Mouse (Mus musculus) myocyte (in vitro differentiated cells): ENCODE data around the gene Rpl15.

ENCODE experiments used
- CEBPB ChIP-seq: IDR thresholded peaks from 2 replicates; pipeline ENCODE4 v1.6.1; 2011; ENCODE audit warnings: mild to moderate bottlenecking, moderate library complexity; ENCODE audit not compliant: poor library complexity, insufficient read depth, severe bottlenecking
- E2F4 ChIP-seq: IDR thresholded peaks from one replicate; pipeline ENCODE4 v1.6.1; 2011; ENCODE audit warnings: mild to moderate bottlenecking, control low read depth, moderate library complexity; ENCODE audit not compliant: insufficient read depth
- MAX ChIP-seq: IDR thresholded peaks from one replicate; pipeline ENCODE4 v1.6.1; 2011; ENCODE audit warnings: low read depth, mild to moderate bottlenecking, control low read depth
- MYOD1 ChIP-seq, 3 experiments: IDR thresholded peaks; one replicate each; pipeline ENCODE4 v1.6.1; 2011; ENCODE audit warnings: control low read depth in 2 of 3, low read depth in 2 of 3, mild to moderate bottlenecking in 2 of 3, moderate library complexity in 1 of 3; ENCODE audit not compliant: insufficient read length in 2 of 3, control insufficient read depth in 1 of 3
- MYOG ChIP-seq, 3 experiments: IDR thresholded peaks; one replicate each; pipeline ENCODE4 v1.6.1; 2011; ENCODE audit warnings: control low read depth in 2 of 3, low read depth in 2 of 3, mild to moderate bottlenecking in 2 of 3; ENCODE audit not compliant: insufficient read length in 2 of 3, control insufficient read depth in 1 of 3, insufficient read depth in 1 of 3
- POLR2A ChIP-seq: IDR thresholded peaks from one replicate; pipeline ENCODE4 v1.6.1; 2011; ENCODE audit warnings: low read depth, mild to moderate bottlenecking, control low read depth, moderate library complexity; ENCODE audit not compliant: insufficient read length
- POLR2AphosphoS2 ChIP-seq: IDR thresholded peaks from one replicate; pipeline ENCODE4 v1.6.1; 2011; ENCODE audit warnings: low read depth, control low read depth; ENCODE audit not compliant: insufficient read length
- SRF ChIP-seq: IDR thresholded peaks from one replicate; pipeline ENCODE4 v1.6.1; 2011; ENCODE audit warnings: low read depth; ENCODE audit not compliant: control insufficient read depth, insufficient read length
- TCF12 ChIP-seq: IDR thresholded peaks from one replicate; pipeline ENCODE4 v1.6.1; 2011; ENCODE audit warnings: mild to moderate bottlenecking, control low read depth; ENCODE audit not compliant: poor library complexity, insufficient read depth, severe bottlenecking
- TCF3 ChIP-seq: IDR thresholded peaks from one replicate; pipeline ENCODE4 v1.6.1; 2011; ENCODE audit warnings: low read depth, control low read depth; ENCODE audit not compliant: insufficient read length
- USF1 ChIP-seq: IDR thresholded peaks from one replicate; pipeline ENCODE4 v1.6.1; 2011; ENCODE audit warnings: low read depth, mild to moderate bottlenecking, control low read depth, moderate library complexity

GRCm38 (mm10) chr14:18238750-18239731 lies 32.1 kb downstream of the Rpl15 start, which contains the start of gene Nr1d2:
- TF ChIP-seq MAX (no peak), POLR2A (peak; percentile 79), MYOG (IDR thresholded peaks at IDR 0.05; ENCODE audit: control insufficient read depth in 1 of 3, insufficient read depth in 1 of 3, insufficient read length in 2 of 3, low read depth in 2 of 3) (peak in 1 of 3 experiments; percentile 65), SRF (peak; percentile 38), CEBPB (no peak), E2F4 (no peak), USF1 (no peak), MYOD1 (IDR thresholded peaks at IDR 0.05; ENCODE audit: control insufficient read depth in 1 of 3, insufficient read length in 2 of 3, low read depth in 2 of 3) (peak in 2 of 3 experiments; percentile 34 to 47), TCF12 (no peak), POLR2AphosphoS2 (peak; percentile 79), TCF3 (no peak)
